Mouse (Mus musculus) CH12.LX (cell line): ENCODE data around the gene Ctbp1. TPM values are rescaled to one million over a fixed set of nuclear protein-coding genes. Genes with fewer than 3 reads are reported as not detected.

Source experiments
- DNase-seq: peaks from one replicate; pipeline ENCODE4 v3.0.0-alpha.2; 2013; ENCODE audit errors: extremely low read depth
- H3K27ac ChIP-seq: 2 replicates; pipeline ENCODE4 v1.5.1; 2012; ENCODE audit warnings: low read depth, mild to moderate bottlenecking, control low read depth, moderate library complexity; ENCODE audit not compliant: insufficient read depth
- H3K27me3 ChIP-seq: replicated peaks from 2 replicates; pipeline ENCODE3; 2012; ENCODE audit warnings: inconsistent platforms
- H3K36me3 ChIP-seq, 2 experiments: replicated peaks in 1 of 2; 2 replicates each; pipeline versions ENCODE3 to v1.6.1; 2012; ENCODE audit warnings: inconsistent platforms in 1 of 2, low read length in 1 of 2, mild to moderate bottlenecking in 1 of 2, mixed read lengths in 1 of 2, moderate library complexity in 1 of 2; ENCODE audit not compliant: control insufficient read depth in 1 of 2, insufficient read depth in 1 of 2
- H3K4me1 ChIP-seq, 2 experiments: 2 replicates each; pipeline ENCODE4 v1.6.1; 2012; ENCODE audit warnings: inconsistent platforms in 1 of 2, moderate library complexity in 1 of 2; ENCODE audit not compliant: insufficient read depth in 2 of 2, control insufficient read depth in 1 of 2
- H3K4me2 ChIP-seq: 2 replicates; pipeline ENCODE4 v1.6.1; 2012; ENCODE audit warnings: low read depth, mild to moderate bottlenecking, control low read depth; ENCODE audit not compliant: poor library complexity, insufficient read depth, severe bottlenecking
- H3K4me3 ChIP-seq, 3 experiments: fragments of 150-350 bp in 1 of 3; sonication (generic) in 1 of 3; replicated peaks in 1 of 3; 2 replicates each; pipeline versions ENCODE3 to v1.5.1; 2011 to 2012; ENCODE audit warnings: low read depth in 2 of 3, low read length in 2 of 3, mild to moderate bottlenecking in 2 of 3, moderate library complexity in 2 of 3, control low read depth in 1 of 3, improper control_type of control experiment in 1 of 3, inconsistent platforms in 1 of 3, mixed read lengths in 1 of 3; ENCODE audit not compliant: poor library complexity in 1 of 3
- H3K79me2 ChIP-seq: replicated peaks from 2 replicates; pipeline ENCODE4 v1.6.1; 2012; ENCODE audit warnings: mild to moderate bottlenecking, moderate library complexity; ENCODE audit not compliant: control insufficient read depth, poor library complexity, insufficient read depth, severe bottlenecking; ENCODE audit errors: extremely low read depth
- H3K9ac ChIP-seq: 2 replicates; pipeline ENCODE4 v1.6.1; 2012; ENCODE audit warnings: low read depth, mild to moderate bottlenecking, control low read depth, moderate library complexity; ENCODE audit not compliant: insufficient read depth
- H3K9me3 ChIP-seq: replicated peaks from 2 replicates; pipeline ENCODE3; 2012; ENCODE audit warnings: low read length, inconsistent platforms, mixed read lengths
- CHD1 ChIP-seq: IDR thresholded peaks from 2 replicates; pipeline ENCODE4 v1.6.1; 2012; ENCODE audit warnings: low read depth, low read length, improper control_type of control experiment, inconsistent platforms
- CTCF ChIP-seq, 2 experiments: IDR thresholded peaks in 1 of 2; conservative IDR thresholded peaks in 1 of 2; 2 replicates each; pipeline ENCODE4 v1.5.1; 2011 to 2012; ENCODE audit warnings: low read depth in 2 of 2, low read length in 2 of 2, improper control_type of control experiment in 1 of 2, inconsistent platforms in 1 of 2, mild to moderate bottlenecking in 1 of 2, moderate library complexity in 1 of 2
- GABPA ChIP-seq: IDR thresholded peaks from 2 replicates; pipeline ENCODE4 v1.6.1; 2012; ENCODE audit warnings: low read depth, low read length, improper control_type of control experiment, inconsistent platforms; ENCODE audit not compliant: insufficient replicate concordance
- KAT2A ChIP-seq: IDR thresholded peaks from 2 replicates; pipeline ENCODE4 v1.6.1; 2012; ENCODE audit warnings: low read length, improper control_type of control experiment, inconsistent platforms; ENCODE audit not compliant: insufficient replicate concordance
- MAX ChIP-seq: IDR thresholded peaks from 2 replicates; pipeline ENCODE4 v1.6.1; 2011; ENCODE audit warnings: low read length, improper control_type of control experiment
- MYC ChIP-seq: IDR thresholded peaks from 2 replicates; pipeline ENCODE4 v1.6.1; 2011; ENCODE audit warnings: low read depth, mild to moderate bottlenecking, improper control_type of control experiment, low read length
- RAD21 ChIP-seq: IDR thresholded peaks from 2 replicates; pipeline ENCODE4 v1.6.1; 2011; ENCODE audit warnings: low read depth, mild to moderate bottlenecking, low read length, improper control_type of control experiment, moderate library complexity
- SMC3 ChIP-seq: IDR thresholded peaks from 2 replicates; pipeline ENCODE4 v1.6.1; 2011; ENCODE audit warnings: low read depth, low read length, improper control_type of control experiment
- UBTF ChIP-seq: IDR thresholded peaks from 2 replicates; pipeline ENCODE4 v1.6.1; 2012; ENCODE audit warnings: low read depth, mild to moderate bottlenecking, inconsistent platforms, low read length, improper control_type of control experiment, moderate library complexity
- ZC3H11A ChIP-seq: IDR thresholded peaks from 2 replicates; pipeline ENCODE4 v1.6.1; 2012; ENCODE audit warnings: low read depth, mild to moderate bottlenecking, inconsistent platforms, low read length, improper control_type of control experiment
- ZKSCAN1 ChIP-seq: IDR thresholded peaks from 2 replicates; pipeline ENCODE4 v1.6.1; 2012; ENCODE audit warnings: low read depth, inconsistent platforms, low read length, improper control_type of control experiment, borderline replicate concordance
- ZNF384 ChIP-seq: IDR thresholded peaks from 2 replicates; pipeline ENCODE4 v1.6.1; 2012; ENCODE audit warnings: low read depth, low read length, improper control_type of control experiment, inconsistent platforms
- dilution Hi-C: fragments of 300-500 bp; cut with MboI; formaldehyde crosslinking; loops from 2 replicates; pipeline ENCODE4 v1.14.3; 2020; ENCODE audit warnings: low sequenced_read_pairs; ENCODE audit not compliant: extremely low pct_unique_long_range_greater_than_20kb, extremely low pct_ligation_motif_present
- in situ Hi-C: fragments of 300-500 bp; cut with MboI; formaldehyde crosslinking; loops from 3 replicates; pipeline ENCODE4 v1.14.3; 2019; ENCODE audit warnings: low sequenced_read_pairs, low pct_ligation_motif_present, low pct_unique_long_range_greater_than_20kb, mixed read lengths
- polyA plus RNA-seq: library from polyadenylated mRNA; unstranded; fragments of >175 nt; gene quantifications from 2 replicates; pipeline ENCODE4 v1.2.1, GENCODE M21; 2012; ENCODE audit warnings: low read depth; ENCODE audit not compliant: insufficient read length
- total RNA-seq, 2 experiments: library from RNA; depleted of rRNA; stranded (reverse); fragments of 300-350 nt in 1 of 2; fragments of >200 nt in 1 of 2; gene quantifications; 2 replicates each; pipeline ENCODE4 v1.2.3; 2012 to 2014

Ctbp1 gene
- total and polyA plus RNA-seq, 3 experiments: 109 to 187 (median 167) TPM

DNA sequence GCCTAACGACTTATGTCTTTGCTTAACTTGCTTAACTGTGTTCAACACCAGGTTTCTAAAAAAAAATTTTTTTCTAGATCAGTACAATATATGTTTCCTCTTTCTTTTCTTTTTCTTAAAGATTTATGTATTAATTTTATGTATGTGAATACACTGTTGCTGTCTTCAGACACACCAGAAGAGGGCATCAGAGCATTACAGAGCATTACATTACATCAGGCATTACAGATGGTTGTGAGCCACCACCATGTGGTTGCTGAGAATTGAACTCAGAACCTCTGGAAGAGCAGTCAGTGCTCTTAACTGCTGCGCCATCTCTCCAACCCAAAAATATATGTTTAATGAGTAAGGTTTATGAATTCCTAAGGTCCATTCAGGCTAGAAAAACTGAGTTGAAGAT is 27.0 kb upstream of the Ctbp1 start:
- dilution Hi-C loops (no loop called here), in situ Hi-C loops (loop anchor here (5.0 kb wide), 1 partner anchor 56 kb away; no protein-coding TSS in a partner anchor)
- peaks cover 13 to 39% of the 10 kb centered on the region in 2 experiments for H3K4me1 ChIP-seq
- no peak overlapping the region for H3K4me3 ChIP-seq
- H3K79me2 ChIP-seq: no peaks in the 10 kb centered on the region; the same call in 1 of the 2 replicates
- peaks cover 0 to 3% of the 10 kb centered on the region in 2 experiments for H3K36me3 ChIP-seq
- H3K9me3 ChIP-seq: no peaks in the 10 kb centered on the region
- H3K27me3 ChIP-seq: no peaks in the 10 kb centered on the region
- DNase-seq: peak; percentile 43
- H3K27ac ChIP-seq: no peak overlapping the region
- H3K4me2 ChIP-seq: no peak overlapping the region
- peak in 1 of 2 experiments; percentile 59; a peak in 2 of 4 replicates for TF ChIP-seq CTCF (conservative IDR thresholded peaks at IDR 0.05 in 1 of 2, IDR thresholded peaks at IDR 0.05 in 1 of 2; ENCODE audit: low read depth in 2 of 2, low read length in 2 of 2)
- no peak for TF ChIP-seq KAT2A
- peak; percentile 55 for TF ChIP-seq SMC3
- no peak for TF ChIP-seq GABPA
- 0 out of 2 replicates have a peak, but pooled peaks have one; percentile 5 for TF ChIP-seq ZC3H11A
- peak; percentile 57 for TF ChIP-seq RAD21
- TF ChIP-seq MYC: peak; percentile 75
- no peak for TF ChIP-seq ZNF384
- no peak for TF ChIP-seq ZKSCAN1
- H3K9ac ChIP-seq: no peak overlapping the region

- no peak overlapping the region for H3K27ac ChIP-seq
- H3K27me3 ChIP-seq: no peaks in the 10 kb centered on the region
- H3K9me3 ChIP-seq: no peaks in the 10 kb centered on the region
- dilution Hi-C loops (no loop called here), in situ Hi-C loops (no loop called here)
- H3K9ac ChIP-seq: no peak overlapping the region
- H3K79me2 ChIP-seq: no peaks in the 10 kb centered on the region
- peak; percentile 34 for DNase-seq
- peaks cover 0 to 3% of the 10 kb centered on the region in 2 experiments; a peak in 1 of 4 replicates for H3K4me1 ChIP-seq
- TF ChIP-seq MAX (no peak), SMC3 (peak; percentile 72), CTCF (conservative IDR thresholded peaks at IDR 0.05 in 1 of 2, IDR thresholded peaks at IDR 0.05 in 1 of 2; ENCODE audit: low read depth in 2 of 2, low read length in 2 of 2) (peak; percentile 40 to 78), RAD21 (peak; percentile 66)
- no peak overlapping the region for H3K4me3 ChIP-seq
- peaks cover 0 to 14% of the 10 kb centered on the region in 2 experiments for H3K36me3 ChIP-seq
- no peak overlapping the region for H3K4me2 ChIP-seq
Observed at GRCm38 (mm10) chr5:33297164-33297563, 22.4 kb upstream of the Ctbp1 start.

GRCm38 (mm10) chr5:33293796-33294430 is 19.1 kb upstream of the Ctbp1 start:
- H3K27ac ChIP-seq: no peak overlapping the region
- peaks cover 0 to 14% of the 10 kb centered on the region in 2 experiments for H3K36me3 ChIP-seq
- no peak for TF ChIP-seq CHD1
- TF ChIP-seq UBTF: no peak
- no peak for TF ChIP-seq ZKSCAN1
- no peak for TF ChIP-seq SMC3
- H3K4me3 ChIP-seq: no peak overlapping the region
- no peaks in the 10 kb centered on the region for H3K79me2 ChIP-seq
- H3K9me3 ChIP-seq: no peaks in the 10 kb centered on the region
- dilution Hi-C loops (no loop called here), in situ Hi-C loops (no loop called here)
- H3K4me2 ChIP-seq: no peak overlapping the region
- no peaks in the 10 kb centered on the region for H3K27me3 ChIP-seq
- H3K4me1 ChIP-seq: peaks cover 0 to 10% of the 10 kb centered on the region in 2 experiments; a peak in 1 of 4 replicates
- no peak for DNase-seq
- no peak overlapping the region for H3K9ac ChIP-seq
